Mouse (Mus musculus) forebrain, embryonic 14.5 days (tissue): ENCODE measurements at regions not wholly inside any gene's neighbourhood (a gene's known extent, or its start where the extent isn't known, plus 50 kb on each side); places are given as distances from the start of the nearest gene placed in this dataset.
A peak's percentile ranks its signal among the peaks of the same experiment; 100 is the strongest.

Source experiments
- ATAC-seq: fragments of 200-750 bp; cut with Nextera tagmentation; 2 replicates; pipeline ENCODE4 v1.8.0; 2017; ENCODE audit warnings: mild to moderate bottlenecking, moderate library complexity
- DNase-seq: peaks from one replicate; pipeline ENCODE4 v3.0.0-alpha.2; 2015; ENCODE audit warnings: low spot score
- H3K27ac ChIP-seq: fragments of 300-500 bp; sonication (generic); 2 replicates; pipeline ENCODE4 v1.5.1; 2014; ENCODE audit warnings: low read depth, mild to moderate bottlenecking, control low read depth, low read length, moderate library complexity
- H3K27me3 ChIP-seq: fragments of 300-500 bp; sonication (generic); replicated peaks from 2 replicates; pipeline ENCODE4 v1.6.1; 2014; ENCODE audit warnings: low read length, control low read depth, mixed read lengths; ENCODE audit not compliant: control insufficient read depth, insufficient read depth
- H3K36me3 ChIP-seq: fragments of 300-500 bp; sonication (generic); 2 replicates; pipeline ENCODE4 v1.6.1; 2014; ENCODE audit warnings: low read length, control low read depth; ENCODE audit not compliant: control insufficient read depth, insufficient read depth
- H3K4me1 ChIP-seq: fragments of 300-500 bp; sonication (generic); 2 replicates; pipeline ENCODE4 v1.6.1; 2014; ENCODE audit warnings: antibody characterized with exemption, low read length, control low read depth; ENCODE audit not compliant: control insufficient read depth, insufficient read depth
- H3K4me2 ChIP-seq: fragments of 300-500 bp; sonication (generic); 2 replicates; pipeline ENCODE4 v1.6.1; 2014; ENCODE audit warnings: mild to moderate bottlenecking, control low read depth, low read length
- H3K4me3 ChIP-seq: fragments of 300-500 bp; sonication (generic); 2 replicates; pipeline ENCODE4 v1.5.1; 2014; ENCODE audit warnings: low read depth, low read length, control low read depth
- H3K9ac ChIP-seq: fragments of 300-500 bp; sonication (generic); 2 replicates; pipeline ENCODE4 v1.6.1; 2014; ENCODE audit warnings: mild to moderate bottlenecking, low read length, control low read depth, moderate library complexity
- H3K9me3 ChIP-seq: fragments of 300-500 bp; sonication (generic); replicated peaks from 2 replicates; pipeline ENCODE4 v1.6.1; 2016; ENCODE audit warnings: low read length, control low read depth, mixed read lengths; ENCODE audit not compliant: control insufficient read depth
- WGBS: fragments of 180-500 bp; shearing (Covaris S2); extraction: QIAGEN DNeasy Blood & Tissue Kit; methylation state at CpG from one replicate; pipeline ENCODE4 v1.1.7; 2014; 5-methylcytosine and 5-hydroxymethylcytosine counted together

DNA sequence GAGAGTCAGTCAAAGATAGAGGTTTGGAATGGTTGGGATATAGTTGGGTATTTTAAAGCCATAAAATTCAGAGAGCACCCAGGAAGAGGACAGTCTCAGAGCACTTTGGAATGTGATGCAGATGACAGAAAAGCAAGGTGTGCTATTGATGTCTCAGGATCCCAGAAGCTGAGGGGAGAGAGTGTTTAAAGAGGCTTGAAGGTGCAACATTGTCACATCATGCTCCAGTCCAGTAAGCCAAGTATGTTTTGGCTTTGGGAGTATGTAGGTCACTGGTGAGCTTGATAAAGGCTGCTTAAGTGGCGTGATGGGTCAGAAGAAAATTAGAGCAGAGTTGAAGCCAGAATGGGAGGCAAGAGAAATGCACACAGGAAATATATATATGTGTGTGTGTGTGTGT is 201.3 kb upstream of the Lpp start:
- no peaks in the 10 kb centered on the region for H3K4me1 ChIP-seq
- H3K27me3 ChIP-seq, result no peaks in the 10 kb centered on the region
- no peak overlapping the region for H3K4me3 ChIP-seq
- H3K9me3 ChIP-seq, result no peaks in the 10 kb centered on the region
- no peak overlapping the region for H3K4me2 ChIP-seq
- H3K27ac ChIP-seq, result no peak overlapping the region
- WGBS, result 100% methylated on average over 1 of the region's 1 CpGs
- H3K9ac ChIP-seq, result no peak overlapping the region
- no peak for ATAC-seq
- no peaks in the 10 kb centered on the region for H3K36me3 ChIP-seq
- no peak for DNase-seq

DNA sequence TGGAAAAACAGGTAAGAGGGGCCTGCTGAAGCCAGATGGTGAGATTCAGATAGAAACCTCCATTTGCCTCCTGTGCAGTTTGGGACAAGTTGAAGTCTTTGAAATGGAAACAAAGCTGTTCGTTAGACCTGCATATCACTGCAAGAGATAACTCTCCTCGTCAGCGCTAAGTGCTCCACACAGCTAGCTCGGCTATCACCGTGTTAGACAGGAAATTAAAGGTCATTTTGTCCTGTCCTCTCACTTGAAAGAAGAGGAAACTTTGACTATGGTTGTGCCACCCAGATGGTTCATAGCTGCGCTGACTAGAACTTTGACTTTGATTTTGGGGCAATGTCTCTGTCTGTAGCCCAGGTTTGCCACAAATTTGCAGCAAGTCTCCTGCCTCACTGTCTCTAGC is 198.5 kb upstream of the Bcl6 start:
- Histone ChIP-seq H3K27me3 (no peaks in the 10 kb centered on the region), H3K9ac (no peak overlapping the region), H3K27ac (no peak overlapping the region), H3K4me1 (no peaks in the 10 kb centered on the region), H3K4me2 (no peak overlapping the region), H3K9me3 (no peaks in the 10 kb centered on the region), H3K4me3 (no peak overlapping the region), H3K36me3 (no peaks in the 10 kb centered on the region)
- ATAC-seq, result no peak
- DNase-seq, result no peak
- WGBS, result 85% methylated on average over 6 of the region's 6 CpGs

DNA sequence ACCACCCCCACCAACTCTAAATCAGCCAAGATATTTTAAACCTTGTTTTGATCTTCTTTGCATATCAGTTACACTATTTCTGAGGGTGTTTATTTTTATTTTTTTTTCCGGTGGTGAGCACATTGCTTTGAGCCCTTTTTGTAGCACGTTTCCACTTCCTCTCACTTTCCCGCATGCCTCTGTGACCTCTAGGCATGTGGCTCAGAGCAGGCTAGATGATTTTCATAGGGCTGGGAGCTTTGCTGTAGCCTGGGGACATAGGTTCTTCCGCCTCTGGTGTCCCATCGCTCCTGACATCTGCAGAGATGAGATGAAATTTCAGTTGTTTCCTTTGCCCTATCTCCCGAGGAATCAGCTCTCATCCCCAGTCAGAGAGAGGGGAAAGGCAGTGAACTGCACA is 197.3 kb upstream of the Bcl6 start:
- 84% methylated on average over 6 of the region's 6 CpGs for WGBS
- no peak overlapping the region for H3K27ac ChIP-seq
- H3K4me2 ChIP-seq, result no peak overlapping the region
- no peaks in the 10 kb centered on the region for H3K9me3 ChIP-seq
- no peak overlapping the region for H3K9ac ChIP-seq
- no peaks in the 10 kb centered on the region for H3K36me3 ChIP-seq
- no peaks in the 10 kb centered on the region for H3K4me1 ChIP-seq
- no peak for ATAC-seq
- H3K4me3 ChIP-seq, result no peak overlapping the region
- no peaks in the 10 kb centered on the region for H3K27me3 ChIP-seq
- DNase-seq, result no peak

DNA sequence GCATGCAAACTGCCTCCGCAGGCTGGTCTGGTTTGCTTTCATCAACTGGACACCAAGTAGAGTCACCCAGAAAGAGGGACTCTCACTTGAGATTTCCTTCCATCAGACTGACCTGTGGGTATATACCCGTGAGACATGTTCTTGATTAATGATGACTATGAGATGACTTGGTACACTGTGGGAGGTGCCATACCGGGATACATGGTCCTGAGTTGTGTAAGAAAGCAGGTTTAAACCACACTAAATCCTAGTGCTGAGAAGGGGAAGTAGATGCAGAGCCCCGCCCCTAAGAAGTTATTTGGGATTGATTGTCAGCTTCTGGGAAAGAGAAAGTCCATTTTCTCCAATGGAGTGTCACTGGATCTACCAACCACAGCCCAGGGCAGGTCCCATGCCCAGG is 196.2 kb upstream of the Bcl6 start:
- Histone ChIP-seq H3K27me3 (no peaks in the 10 kb centered on the region), H3K9ac (no peak overlapping the region), H3K4me3 (no peak overlapping the region), H3K4me2 (no peak overlapping the region), H3K27ac (no peak overlapping the region), H3K36me3 (no peaks in the 10 kb centered on the region), H3K9me3 (no peaks in the 10 kb centered on the region), H3K4me1 (no peaks in the 10 kb centered on the region)
- ATAC-seq (no peak), DNase-seq (no peak)
- WGBS, result 90% methylated on average over 4 of the region's 4 CpGs

DNA sequence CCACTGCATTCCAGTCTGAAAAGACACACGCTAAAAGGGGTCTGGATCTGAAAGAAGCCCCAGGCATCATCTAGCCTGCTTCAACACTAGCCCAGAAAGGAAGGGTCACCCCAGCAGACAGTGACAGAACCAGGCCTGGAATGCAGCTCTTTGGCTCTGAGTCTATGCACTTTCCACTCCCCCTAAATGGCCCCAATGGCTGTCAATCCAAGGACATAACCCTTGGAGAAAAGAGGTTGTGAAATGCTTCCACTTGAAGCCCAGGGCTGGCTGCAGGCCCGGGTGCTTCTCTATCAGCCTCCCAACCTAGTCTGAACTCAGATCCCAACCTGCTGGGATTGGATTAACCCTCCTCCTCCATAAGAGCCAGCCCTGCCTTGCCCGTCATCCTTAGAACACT is 194.6 kb upstream of the Bcl6 start:
- H3K4me2 ChIP-seq, result no peak overlapping the region
- H3K9ac ChIP-seq, result no peak overlapping the region
- H3K4me3 ChIP-seq, result no peak overlapping the region
- H3K4me1 ChIP-seq, result no peaks in the 10 kb centered on the region
- H3K36me3 ChIP-seq, result no peaks in the 10 kb centered on the region
- DNase-seq (no peak), ATAC-seq (no peak)
- H3K27me3 ChIP-seq, result no peaks in the 10 kb centered on the region
- no peaks in the 10 kb centered on the region for H3K9me3 ChIP-seq
- H3K27ac ChIP-seq, result no peak overlapping the region
- 85% methylated on average over 3 of the region's 3 CpGs for WGBS

DNA sequence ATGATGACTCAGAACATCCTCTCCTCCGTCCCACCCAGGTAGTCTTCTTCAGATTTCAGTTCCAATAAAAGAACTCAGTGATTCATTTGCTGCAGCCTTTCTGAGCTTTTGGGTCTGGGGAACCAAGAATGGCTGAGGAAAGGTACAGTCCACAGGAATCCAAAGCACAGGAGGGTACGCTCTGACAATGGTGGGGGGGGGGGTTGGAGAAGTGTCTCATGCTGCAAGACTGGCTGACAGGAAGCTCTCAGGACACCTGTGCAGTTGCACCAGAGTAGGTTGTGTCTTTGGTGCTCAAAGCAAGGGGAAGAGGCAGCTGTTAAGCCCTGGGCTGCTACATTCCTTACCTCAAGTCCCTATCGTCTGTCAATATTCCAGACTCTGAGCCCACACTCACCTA is 192.7 kb upstream of the Bcl6 start:
- Histone ChIP-seq H3K4me3 (no peak overlapping the region), H3K4me1 (no peaks in the 10 kb centered on the region)
- no peak for DNase-seq

DNA sequence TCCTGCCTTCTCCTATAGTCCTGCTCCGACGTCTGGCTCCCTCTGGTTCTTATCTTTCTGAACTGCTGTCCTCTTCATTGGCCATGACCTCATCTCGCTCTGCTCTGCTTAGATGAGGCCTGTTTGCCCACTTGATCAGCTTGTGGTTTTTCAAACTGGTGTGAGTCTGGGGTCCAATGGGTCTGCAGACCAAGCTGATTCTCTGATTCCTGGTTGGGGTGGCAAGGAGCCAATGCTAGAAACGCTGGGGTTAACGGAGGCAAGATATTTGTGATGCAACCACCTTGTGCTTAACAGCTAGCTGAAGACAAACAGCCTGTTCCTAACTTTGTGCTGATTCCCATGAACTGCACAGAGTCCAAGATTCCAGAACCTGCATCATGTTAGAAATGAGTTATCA is 192.0 kb upstream of the Bcl6 start:
- no peak overlapping the region for H3K9ac ChIP-seq

More for the DNA sequence above, 192.7 kb upstream of the Bcl6 start:
- Histone ChIP-seq H3K9me3 (no peaks in the 10 kb centered on the region), H3K9ac (no peak overlapping the region), H3K27me3 (no peaks in the 10 kb centered on the region), H3K4me2 (no peak overlapping the region), H3K36me3 (no peaks in the 10 kb centered on the region), H3K27ac (no peak overlapping the region)
- ATAC-seq, result no peak
- WGBS, result 88% methylated on average over 3 of the region's 3 CpGs

DNA sequence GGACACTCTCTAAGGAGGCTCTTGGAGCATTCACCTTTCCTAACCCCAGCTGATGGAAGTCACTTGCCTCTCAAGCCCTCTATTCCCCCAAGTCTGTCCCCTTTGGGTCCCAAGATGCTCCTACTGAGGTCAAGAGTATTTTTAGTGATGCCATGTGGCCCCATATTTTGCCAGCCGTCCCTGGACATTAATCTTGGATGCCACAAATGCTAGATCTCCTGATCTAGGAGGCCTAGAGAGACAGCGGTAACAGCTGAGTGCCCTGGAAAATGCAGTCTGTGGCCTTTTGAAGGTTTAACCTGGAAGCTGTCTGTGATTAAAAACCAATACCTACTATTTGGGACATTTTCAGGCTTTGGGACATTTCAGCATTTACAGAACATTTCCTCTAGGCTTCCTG is 188.9 kb upstream of the Bcl6 start:
- Histone ChIP-seq H3K4me3 (no peak overlapping the region), H3K9ac (no peak overlapping the region), H3K4me1 (no peaks in the 10 kb centered on the region), H3K4me2 (no peak overlapping the region), H3K36me3 (no peaks in the 10 kb centered on the region), H3K27me3 (no peaks in the 10 kb centered on the region), H3K9me3 (no peaks in the 10 kb centered on the region), H3K27ac (no peak overlapping the region)
- ATAC-seq, result no peak
- 80% methylated on average over 2 of the region's 2 CpGs for WGBS
- no peak for DNase-seq

More for the DNA sequence above, 192.0 kb upstream of the Bcl6 start:
- no peaks in the 10 kb centered on the region for H3K4me1 ChIP-seq
- no peak for ATAC-seq
- no peak overlapping the region for H3K4me2 ChIP-seq
- 87% methylated on average over 5 of the region's 5 CpGs for WGBS
- no peak for DNase-seq
- no peak overlapping the region for H3K4me3 ChIP-seq
- H3K27ac ChIP-seq, result no peak overlapping the region
- no peaks in the 10 kb centered on the region for H3K9me3 ChIP-seq
- no peaks in the 10 kb centered on the region for H3K27me3 ChIP-seq
- no peaks in the 10 kb centered on the region for H3K36me3 ChIP-seq

DNA sequence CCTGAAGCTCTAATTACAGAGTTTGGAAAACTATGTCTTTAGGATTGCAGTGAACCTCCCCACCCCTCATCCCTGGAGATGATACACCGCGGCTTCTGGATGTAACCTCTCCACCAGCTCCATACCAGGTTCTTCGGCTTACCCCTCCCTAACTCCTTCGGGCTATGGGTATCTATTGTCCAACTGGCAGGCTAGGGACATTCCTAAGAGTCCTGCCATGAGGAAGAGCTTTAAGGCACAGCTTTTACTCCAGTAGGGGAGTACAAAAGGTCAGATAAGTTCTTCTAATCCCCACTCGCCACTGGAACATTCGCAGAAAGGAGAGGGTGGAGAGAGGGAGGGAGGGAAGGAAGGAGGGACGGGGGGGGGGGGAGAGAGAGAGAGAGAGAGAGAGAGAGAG is 188.5 kb upstream of the Bcl6 start:
- no peak overlapping the region for H3K4me2 ChIP-seq
- WGBS, result 51% methylated on average over 6 of the region's 7 CpGs

DNA sequence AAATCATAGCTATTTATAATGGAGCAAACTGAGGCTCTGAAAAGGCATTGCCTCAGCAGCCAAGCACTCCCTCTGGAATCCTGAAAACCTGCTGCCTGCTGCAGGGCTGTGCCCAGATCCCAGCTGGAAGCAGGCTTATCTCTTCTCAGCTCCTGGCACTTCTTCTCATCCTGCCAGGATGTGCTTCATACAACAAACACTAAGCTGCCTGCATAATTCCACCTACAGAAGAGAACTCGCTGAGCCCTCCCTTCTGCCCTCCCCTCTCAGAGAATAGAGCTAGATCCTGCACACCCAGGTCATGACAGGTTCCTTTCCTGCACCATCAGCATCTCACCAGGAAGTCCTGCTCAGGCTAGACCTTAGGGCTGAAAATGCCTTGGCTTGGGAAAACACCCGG is 187.4 kb upstream of the Bcl6 start:
- H3K27me3 ChIP-seq, result no peaks in the 10 kb centered on the region
- no peaks in the 10 kb centered on the region for H3K36me3 ChIP-seq
- no peak overlapping the region for H3K4me2 ChIP-seq
- DNase-seq (peak; percentile 57), ATAC-seq (peak; percentile 40; the same call in 1 of the 2 replicates)
- 58% methylated on average over 2 of the region's 2 CpGs for WGBS
- H3K9me3 ChIP-seq, result no peaks in the 10 kb centered on the region
- H3K4me1 ChIP-seq, result no peaks in the 10 kb centered on the region
- no peak overlapping the region for H3K4me3 ChIP-seq
- no peak overlapping the region for H3K9ac ChIP-seq
- no peak overlapping the region for H3K27ac ChIP-seq

More for the DNA sequence above, 188.5 kb upstream of the Bcl6 start:
- no peak overlapping the region for H3K27ac ChIP-seq
- H3K27me3 ChIP-seq, result no peaks in the 10 kb centered on the region
- H3K4me1 ChIP-seq, result no peaks in the 10 kb centered on the region
- ATAC-seq, result no peak
- no peak for DNase-seq
- H3K9ac ChIP-seq, result no peak overlapping the region
- H3K36me3 ChIP-seq, result no peaks in the 10 kb centered on the region
- no peak overlapping the region for H3K4me3 ChIP-seq
- H3K9me3 ChIP-seq, result no peaks in the 10 kb centered on the region
